10 mouse cellular contexts compared by ENCODE assay signal in the genomic region with DNA sequence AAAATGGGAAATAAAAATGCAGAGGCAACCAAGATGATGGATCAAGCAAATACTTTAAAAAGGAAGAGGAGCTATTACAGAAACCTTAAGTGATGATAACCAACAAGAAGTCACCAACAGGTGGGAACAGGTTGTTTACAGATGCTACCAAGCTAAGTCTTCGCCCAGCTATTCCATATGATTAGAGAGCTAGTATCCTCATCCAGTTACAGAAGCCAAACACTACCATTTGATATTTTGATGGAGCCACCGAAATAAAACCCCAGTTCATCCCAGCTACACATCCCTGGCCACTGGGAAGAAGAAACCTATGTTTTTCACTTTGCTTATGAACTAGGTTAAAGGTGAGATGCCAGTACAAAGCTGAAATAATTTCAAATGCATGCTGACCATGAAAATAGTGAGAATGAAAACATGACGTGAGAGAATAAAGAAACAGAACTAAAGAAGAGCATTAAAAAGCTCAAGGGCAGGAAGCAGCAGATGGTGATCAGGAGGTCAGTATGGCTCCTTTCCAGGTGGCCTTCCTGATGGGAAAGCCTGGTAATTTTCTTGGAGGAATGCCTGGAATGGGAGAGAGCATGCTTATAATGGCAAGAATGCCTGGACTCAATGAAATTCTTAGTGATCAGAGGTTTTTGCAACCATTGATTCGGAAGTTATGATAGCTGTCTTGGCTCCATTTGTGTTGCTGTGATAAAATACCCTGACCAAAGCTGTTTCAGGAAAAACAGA. TPM values are rescaled to one million over a fixed set of nuclear protein-coding genes. Genes with fewer than 3 reads are reported as not detected.
DNase-seq lines count a peak whose midpoint lies in the region; ATAC-seq lines count a peak whose summit lies in the region.
"Had no signal": no experiment of that assay in that cellular context is flagged by ENCODE, and none has a peak within 500 bp of the region (broad histone marks: within the 10 kb centered on the region; RNA-seq: fewer than 3 reads in every experiment).

No protein-coding gene starts in this region.

- ATAC-seq in heart, embryonic 12.5 days (ENCODE audit: insufficient number of reproducible peaks, low FRiP score), result no peak

- no peaks in the 10 kb centered on the region for H3K4me1 ChIP-seq in heart, embryonic 12.5 days (replicated peaks)
- H3K4me1 ChIP-seq in midbrain, embryonic 10.5 days, result no peaks in the 10 kb centered on the region

- 78% methylated on average over 4 of the region's 4 CpGs for WGBS in heart, embryonic 12.5 days
- WGBS in midbrain, embryonic 10.5 days, result 90% methylated on average over 4 of the region's 4 CpGs

- H3K27me3 ChIP-seq in heart, embryonic 12.5 days (replicated peaks), result no peaks in the 10 kb centered on the region
- H3K27me3 ChIP-seq in midbrain, embryonic 10.5 days (ENCODE audit: low read depth, poor library complexity, severe bottlenecking), result no peaks in the 10 kb centered on the region
- H3K27me3 ChIP-seq: CH12.LX had no signal

- no peak overlapping the region for H3K4me3 ChIP-seq in heart, embryonic 12.5 days
- H3K4me3 ChIP-seq in midbrain, embryonic 10.5 days, result no peak overlapping the region

- no peak overlapping the region for H3K9ac ChIP-seq in heart, embryonic 12.5 days
- H3K9ac ChIP-seq: liver, embryonic 14.5 days had no signal

- no peak overlapping the region for H3K27ac ChIP-seq in heart, embryonic 12.5 days (ENCODE audit: poor library complexity, severe bottlenecking)
- no peak overlapping the region for H3K27ac ChIP-seq in midbrain, embryonic 10.5 days (replicated peaks)
- H3K27ac ChIP-seq: liver, embryonic 14.5 days had no signal

- 0 out of 2 replicates have a peak, but pooled peaks cover 5% of the 10 kb centered on the region for H3K9me3 ChIP-seq in heart, embryonic 12.5 days (replicated peaks)
- H3K9me3 ChIP-seq in midbrain, embryonic 10.5 days (replicated peaks), result no peaks in the 10 kb centered on the region; the same call in 1 of the 2 replicates

- DNase-seq in heart, adult 11 months, result peak; percentile 93
- DNase-seq in Muller cell, postnatal 12 days (ENCODE audit: inconsistent ontology term), result peak; percentile 84
- DNase-seq in cerebellum, adult 9-10 months, result peak; percentile 97
- DNase-seq in kidney, adult 8-10 months, result peak; percentile 30 to 38
- DNase-seq in frontal cortex, postnatal 10 days (ENCODE audit: low spot score in 2 of 2), result no peak
- no peak for DNase-seq in midbrain, embryonic 10.5 days (ENCODE audit: low spot score)
- DNase-seq in spleen, postnatal 36 days (ENCODE audit: low spot score in 2 of 2), result no peak

- peaks cover 6% of the 10 kb centered on the region for H3K36me3 ChIP-seq in heart, embryonic 12.5 days
- H3K36me3 ChIP-seq in midbrain, embryonic 10.5 days, result no peaks in the 10 kb centered on the region; the same call in 1 of the 2 replicates

- no peak overlapping the region for H3K4me2 ChIP-seq in heart, embryonic 12.5 days

RNA-seq across cellular contexts. Expression of a gene that starts 48.7 kb away (rescaled TPM):
- 39.2 and 43.3 TPM in 2 replicates for polyA plus RNA-seq in heart, embryonic 12.5 days (2016; fragmentation: Nextera tagmentation; extraction: Ambion mirVana)
- 29.8 and 36.7 TPM in 2 replicates for polyA plus RNA-seq in midbrain, embryonic 10.5 days (2016; fragmentation: Nextera tagmentation; extraction: Ambion mirVana)

Comparison
In these comparisons a context has a peak if more than half of its experiments do, and no peak if none do; other contexts are left out.
1. DNase-seq: peak in heart, adult 11 months (single experiment), Muller cell, postnatal 12 days (single experiment), cerebellum, adult 9-10 months (single experiment) and kidney, adult 8-10 months (2 of 2); none in frontal cortex, postnatal 10 days (0 of 2), midbrain, embryonic 10.5 days (single experiment) and spleen, postnatal 36 days (0 of 2).